Mouse (Mus musculus) adrenal gland, adult 18-20 months (tissue): Measurements from ENCODE around the gene Scgb3a1. TPM values are rescaled to one million over a fixed set of nuclear protein-coding genes. Genes with fewer than 3 reads are reported as not detected.

Experiments used
- DNase-seq, 2 experiments: peaks; one replicate each; pipeline ENCODE4 v3.0.0; 2021 to 2022; ENCODE audit warnings: low spot score in 2 of 2
- long read RNA-seq, 2 experiments: library from polyadenylated mRNA; stranded (forward); transcript quantifications; one replicate each; pipeline ENCODE4 v2.0.0; 2021
- total RNA-seq, 2 experiments: library from RNA; stranded (reverse); gene quantifications; 1 replicate in 1 of 2; 2 replicates in 1 of 2; pipeline ENCODE4 v1.2.3; 2021

Gene Scgb3a1
- total RNA-seq: not detected
- long read RNA-seq, experiment 1: 0 reads
- long read RNA-seq, experiment 2: 0 reads

DNA sequence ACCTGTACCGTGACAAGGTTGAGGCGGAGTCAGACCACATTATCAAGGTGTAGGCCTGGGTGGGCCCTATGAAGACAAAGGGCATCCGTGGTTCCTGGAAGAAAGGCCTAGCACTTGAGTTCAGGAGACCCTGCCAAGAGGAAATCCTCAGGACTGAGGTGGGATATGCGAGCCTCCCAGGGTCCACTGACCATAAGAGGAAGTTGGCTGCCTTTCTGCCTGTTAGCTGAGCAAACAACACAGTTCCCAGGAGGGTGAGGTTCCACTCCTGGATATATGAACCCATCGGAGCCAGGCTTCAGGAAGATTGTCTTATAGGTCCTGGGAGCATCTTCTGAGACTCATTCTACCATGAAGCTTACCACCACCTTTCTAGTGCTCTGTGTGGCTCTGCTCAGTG, at the start of gene Scgb3a1:
Scgb3a1 (plus strand) TSS at position 301 of the 400 bp plus-strand sequence.
- DNase-seq: no peak

GRCm38 (mm10) chr11:49615856-49616725, 47.3 kb upstream of the Scgb3a1 start:
- DNase-seq: no peak

DNA sequence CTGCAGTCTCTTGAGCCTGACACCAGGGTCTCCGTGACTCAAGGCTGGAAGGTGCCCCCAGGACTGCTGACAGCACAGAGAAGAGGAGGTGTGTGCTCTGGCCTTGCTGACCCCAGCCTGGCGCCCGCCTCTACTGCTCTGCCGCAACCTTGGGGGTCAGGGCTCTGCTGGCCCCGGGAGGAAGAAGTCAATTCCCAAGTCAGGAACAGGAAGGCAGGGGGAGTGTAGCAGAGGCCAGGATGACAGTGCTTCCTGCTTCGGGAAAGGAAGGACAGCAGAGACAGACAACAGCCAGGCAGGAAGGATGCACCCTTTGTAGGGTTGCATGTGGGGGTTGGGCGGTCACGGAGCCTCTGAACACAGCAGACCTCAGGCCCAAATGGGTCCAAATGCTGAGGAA, 44.9 kb upstream of the Scgb3a1 start:
- no peak for DNase-seq

- DNase-seq: no peak
Measured at GRCm38 (mm10) chr11:49621953-49622352, 41.5 kb upstream of the Scgb3a1 start.

GRCm38 (mm10) chr11:49624156-49624555, 39.3 kb upstream of the Scgb3a1 start:
- DNase-seq: no peak

- no peak for DNase-seq
Measured at GRCm38 (mm10) chr11:49625863-49626262, 37.5 kb upstream of the Scgb3a1 start.

DNA sequence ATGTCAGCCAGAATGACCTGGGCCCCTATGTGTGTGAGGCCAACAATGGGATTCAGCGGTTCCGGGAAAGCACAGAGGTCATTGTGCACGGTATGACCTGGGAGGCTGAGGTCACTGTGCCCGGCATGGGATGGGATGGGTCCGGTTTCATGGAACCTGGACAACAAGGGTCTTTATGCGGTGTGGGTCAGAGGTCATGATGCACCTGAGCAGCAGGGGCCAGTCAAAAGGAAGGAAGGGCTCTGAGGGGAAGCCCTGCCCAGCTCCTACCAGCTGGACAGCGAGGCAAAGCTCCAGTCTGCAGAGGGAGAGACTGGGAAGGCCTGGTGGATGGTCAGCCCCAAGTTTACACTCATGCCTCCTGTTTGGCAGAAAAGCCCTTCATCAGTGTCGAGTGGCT, 36.7 kb upstream of the Scgb3a1 start:
- no peak for DNase-seq

DNA sequence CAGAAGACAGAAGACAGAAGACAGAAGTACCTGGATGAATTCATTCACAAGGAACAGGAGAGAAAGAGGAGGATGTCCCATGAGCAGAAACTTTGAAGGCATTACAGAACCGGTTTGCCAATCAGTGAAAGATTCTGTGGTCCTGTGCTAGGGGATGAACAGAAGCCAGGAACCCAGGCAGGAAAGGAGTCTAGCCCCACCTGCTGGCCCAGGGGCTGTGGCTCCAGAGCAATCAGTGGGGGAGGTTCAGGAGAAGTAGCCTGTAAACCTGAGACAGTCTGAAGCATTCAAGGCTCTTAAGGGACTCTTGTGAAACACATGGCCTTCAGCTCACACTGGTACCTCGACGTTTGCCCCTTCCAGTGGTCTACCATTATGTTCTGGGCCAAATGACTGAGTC, 32.3 kb upstream of the Scgb3a1 start:
- no peak for DNase-seq

DNA sequence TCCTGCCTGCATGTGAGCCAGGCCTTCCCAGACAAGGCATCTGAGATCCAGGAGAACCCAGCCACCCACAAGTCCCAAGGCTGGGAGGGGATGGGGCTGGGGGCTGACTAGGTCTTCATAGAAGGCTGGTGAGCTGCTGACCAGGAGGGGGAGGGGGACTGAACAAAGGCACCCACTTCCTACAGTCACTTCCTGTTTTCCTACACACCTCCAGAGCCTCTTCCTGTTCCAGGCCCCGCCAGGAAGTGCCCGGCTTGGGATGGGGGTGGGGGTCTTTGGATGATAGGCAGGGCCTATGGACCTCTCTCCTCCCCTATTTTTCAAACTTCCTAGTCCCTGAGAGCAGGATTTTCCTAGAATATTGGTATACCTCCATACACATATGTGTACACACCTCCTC, 31.2 kb upstream of the Scgb3a1 start:
- no peak for DNase-seq

- no peak for DNase-seq
Measured at GRCm38 (mm10) chr11:49634101-49634500, 29.3 kb upstream of the Scgb3a1 start.

DNA sequence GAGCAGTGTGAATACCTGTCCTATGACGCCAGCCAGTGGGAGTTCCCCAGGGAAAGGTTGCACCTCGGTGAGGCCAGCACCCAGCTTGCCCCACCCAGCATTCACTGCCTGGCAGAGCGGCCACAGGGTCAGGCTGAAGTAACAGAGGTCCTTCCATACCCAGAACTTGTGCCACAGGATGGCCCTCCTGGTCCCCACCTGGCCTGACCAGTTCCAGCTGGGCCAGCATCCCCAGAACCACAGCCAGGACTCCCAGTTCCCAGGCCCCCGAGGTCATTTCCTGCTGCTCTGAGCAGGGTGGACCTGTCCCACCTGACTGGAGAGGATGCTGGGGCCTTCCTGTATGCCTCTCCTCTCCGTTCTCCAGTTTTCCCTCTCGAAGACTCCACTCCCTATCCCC, 27.7 kb upstream of the Scgb3a1 start:
- no peak for DNase-seq

DNA sequence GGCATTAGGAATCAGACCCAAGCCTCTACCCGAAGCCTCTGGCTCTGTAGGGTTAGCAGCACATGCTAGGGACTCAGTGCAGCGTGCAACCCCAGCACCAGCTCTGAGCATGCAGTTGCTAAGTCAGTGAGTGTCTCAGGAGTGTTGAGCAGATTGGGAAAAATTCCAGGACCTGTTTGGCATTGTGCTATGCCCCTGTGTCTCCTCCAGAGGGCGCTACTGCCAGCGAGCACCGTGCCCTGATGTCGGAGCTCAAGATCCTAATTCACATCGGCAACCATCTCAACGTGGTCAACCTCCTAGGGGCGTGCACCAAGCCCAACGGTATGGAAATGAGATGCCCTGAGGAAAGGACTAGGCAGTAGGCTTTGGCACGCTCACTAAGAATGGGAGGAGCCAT, 27.0 kb upstream of the Scgb3a1 start:
- no peak for DNase-seq

- no peak for DNase-seq
Measured at GRCm38 (mm10) chr11:49645677-49646076, 17.7 kb upstream of the Scgb3a1 start.

DNA sequence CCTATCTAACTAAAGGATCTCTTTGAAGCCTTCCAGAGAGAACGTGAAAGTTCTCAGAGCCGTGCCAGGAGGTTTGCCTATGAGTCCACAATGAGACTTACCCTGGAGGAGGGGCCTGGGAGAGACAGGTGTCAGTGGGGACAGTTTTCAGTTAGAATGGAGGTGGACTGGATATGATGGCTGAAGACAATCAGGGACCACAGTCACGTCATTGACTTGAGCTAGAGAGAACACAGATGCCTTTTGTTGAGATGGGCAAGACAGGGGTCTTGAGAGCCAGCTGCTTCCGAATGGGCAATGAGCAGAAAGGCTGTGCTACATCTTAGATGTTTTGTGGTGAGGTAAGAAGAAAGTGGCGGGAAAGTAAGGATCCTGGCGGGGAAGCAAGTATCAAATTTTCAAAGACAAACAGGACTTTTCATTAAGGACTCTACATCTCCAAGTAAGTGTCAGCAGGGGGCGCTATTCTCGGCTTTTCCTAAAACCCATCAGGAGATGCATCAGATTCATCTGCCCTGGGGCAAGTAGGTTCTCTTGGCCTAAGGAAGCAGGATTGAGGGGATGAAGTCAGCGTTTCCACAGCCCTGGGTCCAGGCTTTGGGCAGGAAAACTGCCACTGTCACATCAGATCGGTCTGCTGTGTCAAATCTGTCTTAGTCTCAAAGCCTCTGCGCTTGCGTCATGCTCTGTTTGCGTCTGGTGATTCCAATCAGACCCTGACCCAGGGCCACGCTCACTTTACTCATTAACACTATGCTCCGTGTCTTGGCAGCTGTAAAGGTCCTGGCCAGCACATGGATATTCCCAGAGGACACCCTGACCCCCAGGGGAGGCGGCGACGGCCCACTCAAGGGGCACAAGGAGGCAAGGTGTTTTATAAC, 13.1 kb upstream of the Scgb3a1 start:
- no peak for DNase-seq

GRCm38 (mm10) chr11:49650994-49651761, 12.2 kb upstream of the Scgb3a1 start:
- DNase-seq: no peak

DNA sequence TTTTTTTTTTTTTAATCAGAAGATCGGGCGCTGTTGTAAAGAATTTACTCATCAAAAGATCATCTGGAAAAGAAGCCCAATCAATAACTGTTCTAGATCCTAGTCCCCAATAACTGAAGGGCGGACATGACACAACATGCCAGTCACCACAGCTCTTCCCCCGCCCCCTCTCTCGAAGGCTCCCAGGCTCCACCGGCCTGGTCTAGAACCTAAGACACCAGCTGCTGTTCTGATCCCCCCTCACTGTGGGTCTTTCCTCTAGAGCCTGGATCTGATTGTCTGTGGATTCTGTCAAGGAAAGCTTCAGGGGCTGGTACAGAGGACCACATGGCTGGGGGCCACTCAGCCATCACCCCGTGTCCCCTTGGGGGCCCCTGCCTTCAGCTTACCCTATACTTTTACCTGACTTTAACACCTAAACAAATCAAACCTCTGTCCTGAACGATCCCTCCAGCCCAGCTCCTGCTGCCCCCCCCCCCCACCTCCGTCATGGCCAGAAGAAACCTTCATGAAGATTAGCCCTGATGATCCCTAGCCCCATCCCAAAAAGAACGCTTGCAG, 11.6 kb upstream of the Scgb3a1 start:
- DNase-seq: no peak

- DNase-seq: peak; percentile 87 to 88
Measured at GRCm38 (mm10) chr11:49652401-49653078, 10.9 kb upstream of the Scgb3a1 start.

- DNase-seq: no peak
Measured at GRCm38 (mm10) chr11:49653079-49653408, 10.4 kb upstream of the Scgb3a1 start.

- DNase-seq: no peak
Measured at GRCm38 (mm10) chr11:49654651-49655050, 8.8 kb upstream of the Scgb3a1 start.

DNA sequence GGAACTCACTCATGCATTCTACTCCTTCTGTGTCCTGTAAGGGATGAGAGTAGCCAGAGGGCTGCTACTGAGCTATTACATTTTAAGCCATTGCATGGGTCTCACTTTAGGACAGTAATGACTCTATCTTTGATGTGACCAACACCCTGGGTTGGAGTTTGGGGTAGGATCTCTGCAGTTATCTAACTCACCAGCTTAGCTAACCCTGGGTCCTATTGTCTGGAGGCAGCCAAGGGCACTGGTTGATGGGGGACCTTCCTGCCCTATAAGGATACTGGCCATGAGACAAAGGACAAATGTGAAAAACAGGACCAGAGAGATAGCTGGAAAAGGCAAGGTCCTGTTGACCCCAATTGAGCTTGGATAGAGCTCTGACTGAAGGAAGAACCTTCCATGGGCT, 7.9 kb upstream of the Scgb3a1 start:
- DNase-seq: no peak
